Mouse (Mus musculus): ENCODE measurements around the gene Psen1.

DNA sequence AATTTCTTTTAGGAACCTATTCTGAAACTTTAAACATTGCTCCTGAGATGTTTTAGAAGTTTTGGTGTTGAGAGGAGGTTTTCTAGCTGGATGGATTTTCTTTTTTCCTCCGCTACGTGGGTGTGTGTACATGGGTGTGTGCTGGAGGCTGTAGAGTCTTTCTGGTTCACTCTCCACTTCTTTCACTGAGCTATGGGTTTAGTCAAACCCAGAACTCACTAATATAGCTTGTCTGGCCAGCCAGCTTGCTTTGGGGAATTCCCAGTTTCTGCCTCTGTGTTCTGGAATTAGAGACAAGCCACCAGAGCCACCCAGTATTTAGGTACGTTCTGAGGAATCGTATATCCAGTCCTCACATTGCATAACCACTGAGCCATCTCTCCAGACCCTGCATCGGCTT lies 6.1 kb downstream of the Psen1 start:
- TF ChIP-seq EP300 (IDR thresholded peaks at IDR 0.05; ENCODE audit: low read depth) (no peak), CTCF (IDR thresholded peaks at IDR 0.05; ENCODE audit: low read depth) (no peak)

Measured in liver, embryonic 14.5 days (tissue).